Mouse (Mus musculus): Measurements from ENCODE around the gene Lsamp.

DNA sequence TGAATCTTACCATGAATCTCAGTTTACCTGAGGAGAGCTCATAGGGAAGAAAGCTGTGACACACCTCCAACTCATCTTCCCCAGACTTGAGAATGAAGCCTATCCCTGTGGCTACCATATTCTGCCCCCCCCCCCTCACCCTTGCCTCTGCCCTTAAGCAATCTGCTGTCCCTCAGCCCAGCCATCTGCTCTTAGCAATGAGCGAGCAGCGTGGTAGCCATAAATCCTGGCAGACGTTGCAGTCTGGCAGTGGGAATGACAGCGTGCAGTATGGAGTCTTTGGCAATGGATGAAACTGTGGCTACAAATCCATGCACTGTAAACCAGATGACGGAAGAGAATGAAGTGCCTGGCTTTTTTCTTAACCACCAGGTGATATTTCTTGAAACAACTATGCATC is 244.5 kb downstream of the Lsamp start:
- TF ChIP-seq GATA1 (IDR thresholded peaks at IDR 0.05; ENCODE audit: borderline replicate concordance, low read length), result no peak
- no peak for TF ChIP-seq FLI1 (IDR thresholded peaks at IDR 0.05; ENCODE audit: low read length)
